Mouse (Mus musculus): ENCODE results near the gene Atpif1. TPM values are rescaled to one million over a fixed set of nuclear protein-coding genes. Genes with fewer than 3 reads are reported as not detected.

Atpif1 gene
- polyA plus RNA-seq (2012; ENCODE audit: low replicate concordance) = 10.0 and 119 TPM in 2 replicates

GRCm38 (mm10) chr4:132532981-132533916 lies at the start of gene Atpif1:
TSS of gene Atpif1 (minus strand) at chr4:132533659.

GRCm38 (mm10) chr4:132563965-132564364 lies 30.5 kb upstream of the Atpif1 start, which contains the start of gene Ptafr:
TSS of gene Ptafr (plus strand) at chr4:132564067.

GRCm38 (mm10) chr4:132535406-132536121 lies 2.1 kb upstream of the Atpif1 start, which contains the start of gene Dnajc8:
TSS of gene Dnajc8 (plus strand) at chr4:132535550.

GRCm38 (mm10) chr4:132510352-132510798 lies 23.1 kb downstream of the Atpif1 start, which contains the start of gene Sesn2:
TSS of gene Sesn2 (minus strand) at chr4:132510501.

Other genes starting within 250 kb of the Atpif1 start
- gene Rab42, start 230.3 kb downstream of the Atpif1 start, polyA plus RNA-seq (2012; ENCODE audit: low replicate concordance) = 0.17 TPM in 1 of 2 replicates, not detected in the other
- 29.7 and 39.5 TPM in 2 replicates for gene Trnau1ap, start 204.1 kb downstream of the Atpif1 start, polyA plus RNA-seq (2012; ENCODE audit: low replicate concordance)
- 9.6 and 21.3 TPM in 2 replicates for gene Rcc1, start 180.1 kb downstream of the Atpif1 start, polyA plus RNA-seq (2012; ENCODE audit: low replicate concordance)
- 7.5 and 8.5 TPM in 2 replicates for gene Phactr4, start 111.2 kb downstream of the Atpif1 start, polyA plus RNA-seq (2012; ENCODE audit: low replicate concordance)
- gene Med18, start 69.7 kb downstream of the Atpif1 start, polyA plus RNA-seq (2012; ENCODE audit: low replicate concordance) = 3.6 and 6.6 TPM in 2 replicates
- 14.7 and 17.3 TPM in 2 replicates for gene Sesn2, start 23.2 kb downstream of the Atpif1 start, polyA plus RNA-seq (2012; ENCODE audit: low replicate concordance)
- 23.6 and 222 TPM in 2 replicates for gene Dnajc8, start 1.9 kb upstream of the Atpif1 start, polyA plus RNA-seq (2012; ENCODE audit: low replicate concordance)
- gene Ptafr, start 30.4 kb upstream of the Atpif1 start, polyA plus RNA-seq (2012; ENCODE audit: low replicate concordance) = 3.8 and 6.1 TPM in 2 replicates
- gene Eya3, start 105.3 kb upstream of the Atpif1 start, polyA plus RNA-seq (2012; ENCODE audit: low replicate concordance) = 4.0 and 4.3 TPM in 2 replicates
- gene Xkr8, start 198.9 kb upstream of the Atpif1 start, polyA plus RNA-seq (2012; ENCODE audit: low replicate concordance) = 0.53 and 0.90 TPM in 2 replicates
- gene Smpdl3b, start 223.6 kb upstream of the Atpif1 start, polyA plus RNA-seq (2012; ENCODE audit: low replicate concordance) = 2.0 and 7.2 TPM in 2 replicates
- gene Rpa2, start 234.7 kb upstream of the Atpif1 start, polyA plus RNA-seq (2012; ENCODE audit: low replicate concordance) = 11.9 and 27.3 TPM in 2 replicates

Data from hematopoietic multipotent progenitor cell, adult 10-12 weeks (in vitro differentiated cells).